Mouse (Mus musculus) forebrain, embryonic 16.5 days (tissue): ENCODE results near the gene Rwdd2a. TPM values are rescaled to one million over a fixed set of nuclear protein-coding genes. Genes with fewer than 3 reads are reported as not detected.

Source experiments
- ATAC-seq: fragments of 200-750 bp; cut with Nextera tagmentation; 2 replicates; pipeline ENCODE4 v1.8.0; 2017; ENCODE audit warnings: mild to moderate bottlenecking, moderate library complexity
- H3K27ac ChIP-seq: fragments of 300-500 bp; sonication (generic); 2 replicates; pipeline ENCODE4 v1.5.1; 2014; ENCODE audit warnings: low read length, control low read depth
- H3K27me3 ChIP-seq: fragments of 300-500 bp; sonication (generic); replicated peaks from 2 replicates; pipeline ENCODE4 v1.6.1; 2014; ENCODE audit warnings: low read length; ENCODE audit not compliant: control insufficient read depth, insufficient read depth
- H3K36me3 ChIP-seq: fragments of 300-500 bp; sonication (generic); 2 replicates; pipeline ENCODE4 v1.6.1; 2014; ENCODE audit not compliant: control insufficient read depth, insufficient read depth
- H3K4me1 ChIP-seq: fragments of 300-500 bp; sonication (generic); replicated peaks from 2 replicates; pipeline ENCODE4 v1.6.1; 2014; ENCODE audit warnings: low read length; ENCODE audit not compliant: control insufficient read depth, insufficient read depth
- H3K4me2 ChIP-seq: fragments of 300-500 bp; sonication (generic); 2 replicates; pipeline ENCODE4 v1.6.1; 2014; ENCODE audit warnings: mild to moderate bottlenecking, low read length, control low read depth
- H3K4me3 ChIP-seq: fragments of 300-500 bp; sonication (generic); replicated peaks from 2 replicates; pipeline ENCODE4 v1.5.1; 2014; ENCODE audit warnings: mild to moderate bottlenecking, low read length, control low read depth
- H3K9ac ChIP-seq: fragments of 300-500 bp; sonication (generic); replicated peaks from 2 replicates; pipeline ENCODE4 v1.6.1; 2014; ENCODE audit warnings: low read depth, low read length, control low read depth
- H3K9me3 ChIP-seq: fragments of 300-500 bp; sonication (generic); 2 replicates; pipeline ENCODE4 v1.6.1; 2016; ENCODE audit warnings: low read length; ENCODE audit not compliant: control insufficient read depth
- WGBS: fragments of 180-500 bp; shearing (Covaris S2); extraction: QIAGEN DNeasy Blood & Tissue Kit; methylation state at CpG from one replicate; pipeline ENCODE4 v1.1.7; 2014; 5-methylcytosine and 5-hydroxymethylcytosine counted together
- polyA plus RNA-seq: library from polyadenylated mRNA; unstranded; fragments of >200 nt; fragmentation: Nextera tagmentation; extraction: Ambion mirVana; gene quantifications from 2 replicates; pipeline ENCODE4 v1.2.1, GENCODE M21; 2015

Rwdd2a gene
- polyA plus RNA-seq, 1 experiment from 2014 or later: 12.0 TPM

- WGBS: 85% methylated on average over 1 of the region's 1 CpGs
- H3K27me3 ChIP-seq: no peaks in the 10 kb centered on the region
- no peak for ATAC-seq
These were observed 44.0 kb downstream of the Rwdd2a start for GRCm38 (mm10) chr9:86615765-86616164.

DNA sequence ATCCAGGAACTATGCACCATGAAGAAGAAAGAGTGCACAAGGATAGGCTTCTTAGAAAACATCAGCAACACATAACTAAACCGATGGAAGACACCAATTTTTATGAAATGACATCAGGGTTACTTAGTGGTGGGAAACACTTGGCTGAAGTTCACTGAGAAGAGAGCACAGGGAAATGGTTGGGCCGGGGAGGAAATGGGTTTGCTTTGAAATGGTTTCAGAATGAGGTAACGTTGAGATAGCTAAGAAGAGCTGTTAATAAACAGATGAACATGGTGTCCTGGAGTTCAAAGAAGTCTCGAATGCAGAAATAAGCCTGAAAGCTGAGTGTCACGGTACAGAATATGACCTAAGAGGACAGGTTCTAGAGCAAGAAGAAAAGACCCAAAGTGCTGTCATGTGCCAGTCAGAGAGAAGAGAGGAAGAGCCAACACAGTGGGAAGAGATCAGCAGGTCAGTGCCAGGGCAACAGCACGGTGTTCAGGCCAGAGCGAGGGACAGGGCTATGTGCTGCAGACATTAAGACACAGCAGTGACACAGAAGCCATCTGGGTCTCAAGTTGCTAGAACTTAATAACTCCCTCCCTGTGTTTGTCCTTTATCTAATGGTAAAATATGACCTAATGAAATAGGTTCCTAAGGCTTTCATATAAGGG, 46.2 kb downstream of the Rwdd2a start:
- no peaks in the 10 kb centered on the region for H3K27me3 ChIP-seq
- no peaks in the 10 kb centered on the region for H3K36me3 ChIP-seq
- no peak for ATAC-seq
- H3K4me3 ChIP-seq: no peak overlapping the region
- 82% methylated on average over 7 of the region's 7 CpGs for WGBS
- no peaks in the 10 kb centered on the region for H3K9me3 ChIP-seq
- H3K9ac ChIP-seq: no peak overlapping the region
- H3K4me2 ChIP-seq: no peak overlapping the region
- peaks cover 3% of the 10 kb centered on the region; the same call in 1 of the 2 replicates for H3K4me1 ChIP-seq
- H3K27ac ChIP-seq: no peak overlapping the region

More at GRCm38 (mm10) chr9:86615765-86616164, 44.0 kb downstream of the Rwdd2a start:
- Histone ChIP-seq H3K9ac (no peak overlapping the region), H3K4me3 (no peak overlapping the region), H3K4me1 (peaks cover 3% of the 10 kb centered on the region; the same call in 1 of the 2 replicates), H3K27ac (no peak overlapping the region), H3K36me3 (no peaks in the 10 kb centered on the region), H3K4me2 (no peak overlapping the region), H3K9me3 (no peaks in the 10 kb centered on the region)

GRCm38 (mm10) chr9:86619341-86620139, 47.7 kb downstream of the Rwdd2a start:
- Histone ChIP-seq H3K27me3 (no peaks in the 10 kb centered on the region), H3K9ac (no peak overlapping the region), H3K4me1 (peaks cover 3% of the 10 kb centered on the region; the same call in 1 of the 2 replicates), H3K27ac (no peak overlapping the region), H3K36me3 (no peaks in the 10 kb centered on the region), H3K9me3 (no peaks in the 10 kb centered on the region), H3K4me3 (no peak overlapping the region), H3K4me2 (no peak overlapping the region)
- 0 out of 2 replicates have a peak, but pooled peaks have one; percentile 52 for ATAC-seq
- 55% methylated on average over 10 of the region's 10 CpGs for WGBS

GRCm38 (mm10) chr9:86622062-86622461, 50.3 kb downstream of the Rwdd2a start:
- no peaks in the 10 kb centered on the region for H3K36me3 ChIP-seq
- H3K27me3 ChIP-seq: no peaks in the 10 kb centered on the region
- H3K4me2 ChIP-seq: no peak overlapping the region
- peaks cover 3% of the 10 kb centered on the region; the same call in 1 of the 2 replicates for H3K4me1 ChIP-seq
- H3K9ac ChIP-seq: no peak overlapping the region
- H3K4me3 ChIP-seq: no peak overlapping the region
- ATAC-seq: peak; percentile 8; the same call in 1 of the 2 replicates
- 32% methylated on average over 2 of the region's 2 CpGs for WGBS
- H3K9me3 ChIP-seq: no peaks in the 10 kb centered on the region
- no peak overlapping the region for H3K27ac ChIP-seq

DNA sequence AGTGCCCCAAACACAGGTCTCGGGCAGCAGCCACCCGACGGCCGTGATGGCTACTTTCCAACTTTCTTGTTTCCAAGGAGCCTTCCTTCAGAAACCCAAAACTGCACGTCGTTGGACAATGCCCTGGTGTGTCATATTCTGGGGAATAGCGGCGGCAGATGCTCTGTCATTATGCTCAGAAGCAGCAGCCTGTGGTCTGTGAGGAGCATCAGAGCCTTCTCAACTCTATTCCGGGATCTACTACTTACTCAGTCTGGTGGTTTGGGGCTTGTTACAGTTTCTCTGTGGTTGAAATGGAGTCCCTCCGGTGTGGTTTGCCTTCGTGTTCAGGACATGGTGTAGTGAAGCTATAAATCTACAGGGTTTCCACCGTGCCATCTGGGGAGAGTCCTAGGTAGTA, 52.2 kb downstream of the Rwdd2a start:
- ATAC-seq: no peak
- Histone ChIP-seq H3K4me3 (no peak overlapping the region), H3K27ac (no peak overlapping the region), H3K36me3 (no peaks in the 10 kb centered on the region), H3K4me1 (peaks cover 3% of the 10 kb centered on the region; the same call in 1 of the 2 replicates), H3K27me3 (no peaks in the 10 kb centered on the region), H3K9ac (no peak overlapping the region), H3K4me2 (no peak overlapping the region), H3K9me3 (no peaks in the 10 kb centered on the region)
- WGBS: 76% methylated on average over 12 of the region's 12 CpGs

Other genes starting within 250 kb of the Rwdd2a start
- 4.6 and 5.1 TPM in 2 replicates for gene Ube2cbp, start 107.0 kb upstream of the Rwdd2a start, polyA plus RNA-seq
- gene Dop1a, start 104.8 kb upstream of the Rwdd2a start, polyA plus RNA-seq: 35.9 and 40.8 TPM in 2 replicates
- gene Pgm3, start 149 bp upstream of the Rwdd2a start, polyA plus RNA-seq: 42.1 and 48.7 TPM in 2 replicates
- gene Me1, start 124.0 kb downstream of the Rwdd2a start, polyA plus RNA-seq: 21.5 and 22.7 TPM in 2 replicates
- gene Prss35, start 171.7 kb downstream of the Rwdd2a start, polyA plus RNA-seq: 0.90 and 2.3 TPM in 2 replicates